Mouse (Mus musculus) ovary, adult 10 weeks (tissue): ENCODE data around the gene Csf2. TPM values are rescaled to one million over a fixed set of nuclear protein-coding genes. Genes with fewer than 3 reads are reported as not detected.

Experiments used
- polyA plus RNA-seq: library from polyadenylated mRNA; stranded (reverse); fragments of 350-450 nt; fragmentation: Illumina TruSeq; extraction: RNeasy Lipid Tissue Mini Kit (QIAGEN cat#74804); gene quantifications from one replicate; pipeline ENCODE4 v1.2.3, GENCODE M21; 2014

Gene Csf2
- not detected for polyA plus RNA-seq

DNA sequence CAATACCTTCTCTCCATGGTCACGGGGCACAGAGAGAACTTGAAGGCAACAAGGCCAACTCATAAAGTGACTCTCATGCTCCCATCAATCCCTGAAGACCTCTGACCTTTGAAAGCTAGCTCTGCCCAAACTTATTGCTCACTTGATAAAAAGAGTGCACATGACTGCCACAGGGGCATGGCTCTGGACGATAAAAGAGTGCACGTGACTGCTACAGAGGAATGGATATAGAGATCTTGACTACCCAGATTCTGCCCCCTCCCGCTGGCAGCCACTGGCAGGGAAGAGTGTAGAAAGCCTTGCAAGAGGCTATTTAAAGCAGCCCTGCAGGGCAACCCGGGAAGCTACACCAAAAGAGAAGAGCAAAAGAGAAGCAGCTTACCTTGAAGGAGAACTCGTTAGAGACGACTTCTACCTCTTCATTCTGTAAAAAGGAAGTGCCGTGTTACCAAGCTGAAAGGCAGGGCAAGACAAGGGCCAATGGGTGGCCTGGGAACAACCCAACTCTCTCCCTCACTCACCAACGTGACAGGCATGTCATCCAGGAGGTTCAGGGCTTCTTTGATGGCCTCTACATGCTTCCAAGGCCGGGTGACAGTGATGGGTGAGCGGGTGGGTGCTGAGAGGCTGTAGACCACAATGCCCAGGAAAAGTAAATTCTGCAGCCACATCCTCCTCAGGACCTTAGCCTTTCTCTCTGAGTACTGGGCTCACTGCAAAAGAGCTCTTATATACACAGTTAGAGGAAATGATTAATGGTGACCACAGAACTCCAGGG lies at the start of gene Csf2:
Gene Csf2, minus strand, starts transcription at position 728 of the 778 bp plus-strand sequence.

DNA sequence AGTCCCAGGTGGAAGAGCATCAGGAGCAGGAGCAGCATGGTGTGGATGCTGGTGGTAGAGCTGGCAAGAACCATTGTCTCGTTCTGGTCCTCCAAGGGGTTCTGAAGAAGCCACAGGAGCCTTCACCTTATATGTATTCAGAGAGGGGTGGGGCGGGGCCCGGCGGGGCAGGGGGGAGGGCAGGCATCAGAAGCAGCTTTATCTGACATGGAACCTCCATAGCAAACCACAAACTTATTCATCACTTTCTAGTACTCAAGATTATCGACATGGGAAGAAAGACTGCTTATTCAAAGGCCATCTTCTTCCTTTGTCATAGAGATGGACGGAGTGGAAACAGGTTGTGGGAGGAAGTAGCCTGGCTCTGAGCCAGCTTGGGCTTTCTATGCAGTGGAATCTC lies 17.7 kb upstream of the Csf2 start, which contains the start of gene Il3:
Gene Il3, minus strand, starts transcription at position 101 of the 400 bp plus-strand sequence.

Other genes starting within 250 kb of the Csf2 start
- 1.00 TPM for gene Slc22a4, start 221.6 kb downstream of the Csf2 start, polyA plus RNA-seq
- 2.0 TPM for gene Pdlim4, start 180.7 kb downstream of the Csf2 start, polyA plus RNA-seq
- 2.1 TPM for gene P4ha2, start 149.6 kb downstream of the Csf2 start, polyA plus RNA-seq
- gene Il3, start 17.6 kb upstream of the Csf2 start, polyA plus RNA-seq = not detected
- gene Acsl6, start 54.1 kb upstream of the Csf2 start, polyA plus RNA-seq = 1.0 TPM
- 0.54 TPM for gene Meikin, start 121.0 kb upstream of the Csf2 start, polyA plus RNA-seq
- 69.8 TPM for gene Fnip1, start 188.5 kb upstream of the Csf2 start, polyA plus RNA-seq